11 mouse cellular contexts compared by ENCODE assay signal in genomic region chr16:52428505-52428904, GRCm38 (mm10). TPM values are rescaled to one million over a fixed set of nuclear protein-coding genes. Genes with fewer than 3 reads are reported as not detected.
DNase-seq lines count a peak whose midpoint lies in the region; ATAC-seq and TF ChIP-seq lines count a peak whose summit lies in the region.
"Had no signal": no experiment of that assay in that cellular context is flagged by ENCODE, and none has a peak within 500 bp of the region (broad histone marks: within the 10 kb centered on the region; RNA-seq: fewer than 3 reads in every experiment).

No protein-coding gene starts in this region.

- H3K36me3 ChIP-seq in liver, embryonic 16.5 days (ENCODE audit: control insufficient read depth, insufficient read depth), result no peaks in the 10 kb centered on the region
- no peaks in the 10 kb centered on the region for H3K36me3 ChIP-seq in liver, embryonic 11.5 days (ENCODE audit: control insufficient read depth, insufficient read depth, low read length)
- H3K36me3 ChIP-seq in heart, embryonic 12.5 days, result no peaks in the 10 kb centered on the region
- H3K36me3 ChIP-seq: embryonic facial prominence, embryonic 15.5 days; midbrain, embryonic 12.5 days had no signal

- H3K4me1 ChIP-seq in liver, embryonic 16.5 days (ENCODE audit: control insufficient read depth, low read depth, low read length), result no peaks in the 10 kb centered on the region
- H3K4me1 ChIP-seq in liver, embryonic 11.5 days (replicated peaks; ENCODE audit: control insufficient read depth, insufficient read depth, low read length), result no peaks in the 10 kb centered on the region; the same call in 1 of the 2 replicates
- H3K4me1 ChIP-seq in heart, embryonic 12.5 days (replicated peaks), result peaks cover 4% of the 10 kb centered on the region; the same call in 1 of the 2 replicates
- H3K4me1 ChIP-seq: embryonic facial prominence, embryonic 15.5 days; midbrain, embryonic 12.5 days had no signal

- no peak for TF ChIP-seq CTCF in left cerebral cortex, adult 2 months (IDR thresholded peaks at IDR 0.05)

- no peak overlapping the region for H3K27ac ChIP-seq in liver, embryonic 16.5 days (ENCODE audit: low read length)
- H3K27ac ChIP-seq in liver, embryonic 11.5 days (ENCODE audit: low read depth, low read length), result no peak overlapping the region
- H3K27ac ChIP-seq in heart, embryonic 12.5 days (ENCODE audit: poor library complexity, severe bottlenecking), result peak overlapping the region; percentile 50
- peak overlapping the region; percentile 33; the same call in 1 of the 2 replicates for H3K27ac ChIP-seq in left cerebral cortex, adult 2 months
- H3K27ac ChIP-seq: embryonic facial prominence, embryonic 15.5 days; hindbrain, embryonic 14.5 days; midbrain, embryonic 12.5 days had no signal

- no peaks in the 10 kb centered on the region for H3K9me3 ChIP-seq in liver, embryonic 16.5 days (replicated peaks; ENCODE audit: control insufficient read depth, low read length)
- H3K9me3 ChIP-seq in liver, embryonic 11.5 days (ENCODE audit: control insufficient read depth, low read length), result no peaks in the 10 kb centered on the region
- H3K9me3 ChIP-seq in heart, embryonic 12.5 days (replicated peaks), result no peaks in the 10 kb centered on the region
- H3K9me3 ChIP-seq: embryonic facial prominence, embryonic 15.5 days; midbrain, embryonic 12.5 days had no signal

- 0 out of 2 replicates have a peak overlapping the region, but pooled peaks have one; percentile 6 for H3K4me2 ChIP-seq in liver, embryonic 16.5 days (ENCODE audit: low read depth, low read length)
- no peak overlapping the region for H3K4me2 ChIP-seq in liver, embryonic 11.5 days
- H3K4me2 ChIP-seq in heart, embryonic 12.5 days, result peak overlapping the region; percentile 17; the same call in 1 of the 2 replicates
- H3K4me2 ChIP-seq: embryonic facial prominence, embryonic 15.5 days; hindbrain, embryonic 14.5 days; midbrain, embryonic 12.5 days had no signal

- H3K9ac ChIP-seq in liver, embryonic 16.5 days (ENCODE audit: low read depth, low read length), result no peak overlapping the region
- no peak overlapping the region for H3K9ac ChIP-seq in liver, embryonic 11.5 days (ENCODE audit: low read depth, low read length)
- H3K9ac ChIP-seq in heart, embryonic 12.5 days, result no peak overlapping the region
- H3K9ac ChIP-seq: embryonic facial prominence, embryonic 15.5 days; hindbrain, embryonic 14.5 days; midbrain, embryonic 12.5 days had no signal

- H3K27me3 ChIP-seq in liver, embryonic 16.5 days (ENCODE audit: control insufficient read depth, insufficient read depth, low read depth, low read length), result no peaks in the 10 kb centered on the region
- H3K27me3 ChIP-seq in liver, embryonic 11.5 days (replicated peaks; ENCODE audit: control insufficient read depth, insufficient read depth, low read length), result no peaks in the 10 kb centered on the region
- no peaks in the 10 kb centered on the region for H3K27me3 ChIP-seq in heart, embryonic 12.5 days (replicated peaks)
- H3K27me3 ChIP-seq: embryonic facial prominence, embryonic 15.5 days; midbrain, embryonic 12.5 days had no signal

- no peak overlapping the region for H3K4me3 ChIP-seq in liver, embryonic 16.5 days (ENCODE audit: low read depth, low read length)
- H3K4me3 ChIP-seq in liver, embryonic 11.5 days (ENCODE audit: low read depth, low read length), result no peak overlapping the region
- H3K4me3 ChIP-seq in heart, embryonic 12.5 days, result no peak overlapping the region
- H3K4me3 ChIP-seq in left cerebral cortex, adult 2 months, result no peak overlapping the region
- H3K4me3 ChIP-seq: embryonic facial prominence, embryonic 15.5 days; midbrain, embryonic 12.5 days had no signal

- ATAC-seq in liver, embryonic 16.5 days (ENCODE audit: low read depth), result peak; percentile 67
- ATAC-seq in liver, embryonic 11.5 days (replicated peaks; ENCODE audit: low FRiP score), result no peak
- no peak for ATAC-seq in heart, embryonic 12.5 days (ENCODE audit: insufficient number of reproducible peaks, low FRiP score)
- no peak for ATAC-seq in inflammation-experienced regulatory T-cells, adult 6 months

- WGBS in liver, embryonic 16.5 days (ENCODE audit: insufficient replicate concordance), result 42% methylated on average over 4 of the region's 4 CpGs
- 69% methylated on average over 4 of the region's 4 CpGs for WGBS in liver, embryonic 11.5 days
- 21% methylated on average over 4 of the region's 4 CpGs for WGBS in heart, embryonic 12.5 days

- intact Hi-C loops in left cerebral cortex, adult 2 months (cut with DNase I), result no loop called here

- no peak for DNase-seq in liver, embryonic 11.5 days (ENCODE audit: low spot score)
- peak; percentile 54 for DNase-seq in cerebellum, adult 9-10 months
- DNase-seq in left cerebral cortex, adult 2 months (ENCODE audit: extremely low spot score in 1 of 2, low spot score in 2 of 2), result peak in 1 of 2 experiments; percentile 27
- DNase-seq in thymus, adult 18-20 months, result no peak

RNA-seq across cellular contexts. Expression of gene Alcam, which starts 25.4 kb away (rescaled TPM):
- polyA plus RNA-seq in liver, embryonic 16.5 days (2015; fragmentation: Nextera tagmentation; extraction: Ambion mirVana), result 8.6 and 9.8 TPM in 2 replicates
- 27.5 and 32.8 TPM in 2 replicates for polyA plus RNA-seq in liver, embryonic 11.5 days (2014; fragmentation: Nextera tagmentation; extraction: Ambion mirVana)
- polyA plus RNA-seq in heart, embryonic 12.5 days (2016; fragmentation: Nextera tagmentation; extraction: Ambion mirVana), result 13.8 and 15.3 TPM in 2 replicates
- total RNA-seq in left cerebral cortex, adult 2 months (2021), result 100 to 1,000 TPM; 176 to 178 TPM
- 10 to 100 TPM in 1 of 3 experiments, 1 to 10 TPM in 2; 5.1 to 10.4 (median 7.9) TPM for polyA plus RNA-seq in inflammation-experienced regulatory T-cells, adult 6 months (2017; shearing (Covaris generic))
- total RNA-seq: MEL had no signal

Comparison
In these comparisons a context has a peak if more than half of its experiments do, and no peak if none do; other contexts are left out.
1. H3K27ac ChIP-seq: peak in heart, embryonic 12.5 days (single experiment) and left cerebral cortex, adult 2 months (single experiment); none in liver, embryonic 16.5 days (single experiment) and liver, embryonic 11.5 days (single experiment).